Mouse (Mus musculus) liver, embryonic 14.5 days (tissue): ENCODE measurements around the gene 1110057P08Rik.

Source experiments
- CTCF ChIP-seq: IDR thresholded peaks from 2 replicates; pipeline ENCODE4 v1.5.1; 2016; ENCODE audit warnings: antibody characterized with exemption, low read depth, control low read depth
- EP300 ChIP-seq: IDR thresholded peaks from 2 replicates; pipeline ENCODE4 v1.6.1; 2016; ENCODE audit warnings: antibody characterized with exemption, low read depth

GRCm38 (mm10) chr16:89150786-89151185 is 23.7 kb upstream of the 1110057P08Rik start, which contains the start of gene Gm10061:
- no peak for TF ChIP-seq CTCF
- no peak for TF ChIP-seq EP300
